Mouse (Mus musculus) left cerebral cortex, adult 18-20 months (tissue): ENCODE results near the gene Chchd2. TPM values are rescaled to one million over a fixed set of nuclear protein-coding genes. Genes with fewer than 3 reads are reported as not detected.

Source experiments
- DNase-seq, 2 experiments: peaks; one replicate each; pipeline ENCODE4 v3.0.0; 2021 to 2022; ENCODE audit warnings: low spot score in 2 of 2, mixed read lengths in 1 of 2
- total RNA-seq, 2 experiments: library from RNA; stranded (reverse); gene quantifications; 2 replicates each; pipeline ENCODE4 v1.2.3; 2021

Gene Chchd2
- total RNA-seq, 2 experiments from 2014 or later, result 475 to 476 TPM

DNA sequence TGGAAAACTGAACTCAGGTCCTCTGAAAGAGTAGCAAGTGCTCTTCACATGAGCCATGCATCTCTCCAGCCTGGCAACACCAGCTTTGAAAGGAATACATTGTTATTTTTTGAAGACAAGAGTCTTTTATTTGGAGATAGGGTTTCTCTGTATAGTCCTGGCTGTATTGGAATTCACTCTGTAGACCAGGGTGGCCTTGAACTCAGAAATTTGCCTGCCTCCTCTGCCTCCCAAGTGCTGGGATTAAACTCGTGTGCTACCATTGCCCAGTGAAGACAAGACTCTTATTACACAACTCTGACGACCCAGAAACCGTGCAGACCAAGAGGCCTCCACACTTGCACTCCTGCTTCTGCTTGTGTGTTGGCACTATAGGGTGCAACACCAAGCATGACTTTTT lies 7.4 kb downstream of the Chchd2 start:
- DNase-seq, result no peak

DNA sequence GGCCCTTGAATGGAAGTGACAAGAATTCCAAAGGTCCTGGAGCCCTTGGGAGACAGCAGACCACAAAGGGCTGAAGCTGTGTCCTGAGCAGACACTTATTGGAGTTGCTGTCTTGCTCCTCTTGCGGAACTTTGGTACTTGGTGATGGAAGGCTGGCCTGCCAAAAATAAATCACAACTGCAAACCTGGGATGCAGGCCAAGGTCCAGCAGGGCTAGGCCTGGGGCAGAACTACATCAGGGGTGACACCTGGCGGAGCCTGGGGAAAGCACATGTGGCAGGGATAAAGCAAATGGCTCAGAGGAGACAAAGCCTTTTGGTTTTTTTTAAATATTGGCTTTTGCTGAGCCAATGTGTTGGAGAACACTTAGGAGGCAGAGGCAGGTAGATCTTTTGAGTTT lies 8.3 kb downstream of the Chchd2 start:
- DNase-seq, result peak in 1 of 2 experiments; percentile 20

DNA sequence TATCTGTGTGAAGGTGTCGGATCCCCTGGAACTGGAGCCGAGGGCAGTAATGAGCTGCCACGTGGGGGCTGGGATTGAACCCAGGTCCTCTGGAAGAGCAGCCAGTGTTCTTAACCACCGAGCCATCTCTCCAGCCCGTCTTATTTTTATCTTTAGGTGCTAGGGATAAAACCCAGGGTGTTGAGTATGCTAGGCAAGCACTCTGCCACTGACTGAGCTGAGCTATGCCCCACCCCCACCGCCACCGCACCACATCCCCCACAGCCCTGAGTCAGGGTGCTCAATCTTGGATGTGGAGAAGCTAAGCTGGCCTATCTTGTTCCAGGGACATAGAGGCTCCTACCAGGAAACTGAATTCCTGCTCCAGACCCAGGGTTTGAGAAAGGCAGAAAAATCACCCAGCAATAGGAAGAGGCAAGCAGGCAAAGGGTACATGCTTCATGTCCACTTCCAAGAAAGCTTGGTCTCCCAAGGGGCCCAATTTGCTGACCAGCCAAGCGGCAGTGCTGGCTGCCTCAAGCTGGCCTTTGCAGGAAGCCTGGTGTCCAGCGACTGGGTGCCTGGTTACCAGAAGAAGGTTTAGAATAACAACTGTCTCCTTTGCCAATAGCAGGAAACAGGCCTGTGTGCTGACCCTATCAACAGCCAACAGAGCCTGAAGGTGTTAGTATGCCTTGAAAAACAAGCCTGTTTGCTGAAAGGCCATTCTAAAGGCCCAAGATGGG lies 9.4 kb downstream of the Chchd2 start:
- no peak for DNase-seq

DNA sequence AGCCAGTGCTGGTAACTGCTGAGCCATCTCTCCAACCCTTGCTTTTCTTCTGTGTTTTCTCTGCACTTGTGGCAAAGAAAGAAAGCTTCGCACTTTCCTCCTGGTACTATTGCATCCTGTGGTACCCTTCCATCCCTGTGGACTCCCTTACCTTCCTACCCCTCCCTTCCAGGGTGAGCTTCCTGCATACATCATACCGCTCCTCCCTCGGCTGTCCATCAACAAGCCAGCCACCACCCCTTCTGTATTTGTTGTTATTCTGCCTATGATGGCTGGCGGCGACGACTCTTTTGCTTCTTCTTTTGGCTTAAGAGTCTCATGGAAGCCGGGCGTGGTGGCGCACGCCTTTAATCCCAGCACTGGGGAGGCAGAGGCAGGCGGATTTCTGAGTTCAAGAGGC lies 12.2 kb downstream of the Chchd2 start:
- no peak for DNase-seq

DNA sequence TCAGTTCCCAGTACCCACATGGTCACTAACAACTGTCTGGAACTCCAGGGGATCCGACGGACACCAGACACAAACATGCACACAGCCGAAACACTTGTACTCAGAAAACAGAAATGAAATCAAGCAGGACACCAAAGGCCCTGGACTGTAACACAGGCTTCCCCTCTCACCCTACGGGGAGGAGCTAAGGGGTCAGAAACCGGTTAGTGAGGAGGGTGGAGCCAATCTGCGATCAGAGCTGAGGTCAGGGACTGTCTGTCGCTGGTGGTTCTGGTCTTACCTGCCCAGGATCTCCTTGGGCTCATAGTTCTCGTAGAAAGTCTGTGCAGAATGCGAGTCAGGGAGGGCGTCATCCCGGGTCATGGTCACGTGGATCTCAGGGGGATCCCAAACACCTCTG lies 13.3 kb downstream of the Chchd2 start:
- DNase-seq, result no peak

DNA sequence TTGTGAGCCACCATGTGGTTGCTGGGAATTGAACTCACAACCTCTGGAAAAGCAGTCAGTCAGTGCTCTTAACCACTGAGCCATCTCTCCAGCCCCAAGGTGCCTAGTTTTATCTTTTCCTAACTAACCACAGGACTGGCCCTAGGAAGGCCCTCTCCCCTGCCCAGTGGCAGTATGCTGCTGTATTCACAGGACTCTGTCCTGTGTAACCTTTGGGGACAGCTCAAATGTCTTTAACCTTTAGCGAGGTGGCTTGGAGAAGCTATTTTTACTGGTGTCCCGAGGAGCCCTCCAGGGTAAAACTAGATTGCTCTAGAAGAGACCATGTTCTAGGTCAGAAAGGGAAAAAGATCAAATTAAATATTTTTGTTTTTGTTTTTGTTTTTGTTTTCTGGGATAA lies 16.0 kb downstream of the Chchd2 start:
- DNase-seq, result no peak

DNA sequence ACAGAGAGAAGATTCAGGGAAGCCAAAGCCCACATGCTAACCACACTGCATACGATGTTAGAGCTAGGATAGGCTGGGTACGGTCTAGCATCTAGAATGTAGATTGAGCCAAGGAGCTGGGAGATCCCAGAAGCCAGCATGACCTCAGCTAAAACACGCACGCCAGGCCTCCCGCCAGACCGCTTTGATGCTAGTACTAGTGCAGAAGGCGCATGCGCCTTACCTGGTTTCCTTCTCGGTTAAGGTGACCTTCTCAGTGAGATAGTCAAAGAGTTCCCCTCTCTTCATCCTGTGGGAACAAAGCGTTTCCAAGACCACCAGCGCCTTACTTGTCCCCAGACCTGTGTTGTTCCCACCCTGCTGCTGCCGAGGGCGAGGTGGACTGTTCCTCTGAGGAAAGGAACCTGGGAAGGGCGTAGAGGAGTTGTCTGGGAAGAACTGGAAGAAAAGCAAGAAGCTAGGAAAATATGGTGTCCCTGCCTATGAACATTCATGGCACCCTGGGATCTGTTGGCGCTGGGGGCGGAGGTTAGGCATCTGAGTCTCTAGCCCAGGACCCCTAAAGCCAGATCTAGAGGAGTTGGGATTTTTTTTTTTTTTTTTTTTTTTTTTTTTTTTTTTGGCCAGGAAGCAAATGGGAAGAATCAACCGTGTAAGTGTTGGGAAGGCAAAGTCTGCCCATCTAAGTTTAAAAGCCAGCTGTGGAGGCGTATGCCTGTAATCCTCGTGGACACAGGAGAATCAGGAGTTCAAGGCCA lies 17.9 kb downstream of the Chchd2 start:
- DNase-seq, result no peak

DNA sequence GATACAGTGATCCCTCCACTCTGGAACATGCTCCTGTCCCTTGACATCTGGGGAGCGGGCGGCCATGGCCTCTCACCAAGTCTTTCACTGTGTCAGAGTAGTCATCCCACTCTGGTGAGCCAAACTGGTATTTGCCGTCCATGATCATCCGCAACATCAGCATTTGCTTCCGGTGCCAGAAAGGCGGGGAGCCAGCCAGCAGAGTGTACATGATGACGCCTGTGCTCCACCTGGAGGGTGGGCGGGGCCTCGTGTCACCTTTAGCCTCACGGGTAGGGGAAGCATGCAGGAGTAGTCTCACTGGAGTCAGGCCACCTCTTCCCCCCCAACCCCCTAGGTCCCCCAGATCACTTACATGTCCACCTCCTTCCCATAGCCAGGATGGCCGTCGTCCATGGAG lies 21.4 kb downstream of the Chchd2 start:
- no peak for DNase-seq

DNA sequence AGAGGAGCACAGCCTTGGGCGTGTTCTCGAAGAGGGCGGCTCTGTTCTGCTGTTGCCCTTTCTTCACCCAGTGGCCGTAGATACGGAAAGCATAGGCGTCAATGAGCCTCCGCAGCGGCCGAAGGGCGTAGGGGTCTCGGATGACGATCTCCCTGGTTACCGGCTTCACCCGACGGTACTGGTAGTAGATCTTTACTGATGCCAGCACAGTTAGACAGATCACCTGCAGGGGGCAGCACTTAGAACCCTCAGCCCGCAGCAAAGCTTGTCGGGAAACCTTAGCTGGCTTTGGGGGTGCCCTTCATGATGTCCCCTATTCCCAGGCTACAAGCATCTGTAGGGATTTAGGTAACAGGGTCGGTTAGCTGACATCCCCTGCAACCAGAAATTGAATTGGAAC lies 22.8 kb downstream of the Chchd2 start:
- peak; percentile 27 to 39 for DNase-seq

DNA sequence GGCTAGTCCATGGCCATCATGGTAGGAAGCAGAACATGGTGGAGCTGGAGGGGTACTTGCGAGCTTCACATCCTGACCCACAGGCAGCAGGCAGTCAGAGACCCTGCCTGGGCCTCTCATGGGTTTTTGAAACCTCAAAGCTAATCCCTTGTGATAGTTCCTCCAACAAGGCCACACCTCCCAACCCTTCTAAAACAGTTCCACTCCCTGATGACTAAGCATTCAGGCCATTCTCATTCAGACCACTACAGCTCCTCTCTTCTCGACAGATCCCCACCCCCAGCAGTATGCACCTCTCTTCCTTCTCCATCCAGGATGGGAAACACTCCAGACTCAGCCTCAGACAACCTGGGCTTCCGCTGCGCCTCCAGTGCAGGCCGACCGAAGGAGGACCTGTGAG lies 24.9 kb downstream of the Chchd2 start:
- DNase-seq, result no peak

DNA sequence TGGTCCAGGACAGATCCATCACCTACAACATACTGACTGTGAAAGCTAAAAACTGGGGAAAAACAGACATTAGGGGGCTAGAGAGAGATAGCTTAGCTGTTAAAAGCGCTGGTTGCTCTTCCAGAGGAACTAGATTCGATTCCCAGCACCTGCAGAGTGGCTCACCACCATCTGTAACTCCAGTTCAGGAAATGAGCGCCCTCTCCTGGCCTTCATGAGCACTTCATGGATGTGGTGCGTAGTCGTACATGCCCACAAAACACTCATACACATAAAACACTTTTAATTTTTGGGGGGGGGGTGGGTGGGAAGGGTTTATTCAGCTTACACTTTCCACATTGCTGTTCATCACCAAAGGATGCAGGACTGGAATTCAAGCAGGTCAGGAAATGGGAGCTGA lies 30.9 kb downstream of the Chchd2 start:
- DNase-seq, result no peak

DNA sequence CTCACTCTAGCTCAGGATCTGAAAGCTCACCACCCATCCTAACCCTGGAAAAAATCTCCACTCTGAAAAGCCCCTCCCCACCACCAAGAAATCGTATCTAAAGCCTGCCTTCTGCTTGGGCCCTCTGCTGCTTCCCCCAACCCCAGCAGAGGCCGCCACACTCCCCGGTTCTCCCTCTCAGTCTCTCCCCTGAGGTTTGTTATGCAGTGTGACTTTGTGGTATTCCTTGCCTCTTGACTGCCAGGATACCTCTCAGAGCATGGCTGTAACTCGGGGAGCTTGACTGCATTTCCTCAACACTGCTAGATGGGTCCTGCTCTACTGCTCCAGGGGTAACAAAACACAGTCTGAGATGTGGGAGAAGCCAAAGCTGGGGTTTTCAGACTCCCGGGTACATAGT lies 32.1 kb downstream of the Chchd2 start:
- DNase-seq, result no peak

DNA sequence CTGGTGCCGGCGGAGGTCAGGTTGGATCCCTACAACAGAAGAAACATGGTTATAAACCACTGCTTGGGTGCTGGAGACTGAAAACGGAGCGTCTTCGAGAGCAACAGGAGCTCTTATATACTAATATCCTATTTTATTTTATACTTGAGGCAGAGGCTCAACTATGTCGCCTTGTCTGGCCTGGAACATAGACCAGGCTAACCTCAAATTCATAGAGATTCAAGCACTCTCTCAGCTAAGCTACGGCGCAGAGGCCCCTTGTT lies 39.8 kb downstream of the Chchd2 start:
- no peak for DNase-seq

DNA sequence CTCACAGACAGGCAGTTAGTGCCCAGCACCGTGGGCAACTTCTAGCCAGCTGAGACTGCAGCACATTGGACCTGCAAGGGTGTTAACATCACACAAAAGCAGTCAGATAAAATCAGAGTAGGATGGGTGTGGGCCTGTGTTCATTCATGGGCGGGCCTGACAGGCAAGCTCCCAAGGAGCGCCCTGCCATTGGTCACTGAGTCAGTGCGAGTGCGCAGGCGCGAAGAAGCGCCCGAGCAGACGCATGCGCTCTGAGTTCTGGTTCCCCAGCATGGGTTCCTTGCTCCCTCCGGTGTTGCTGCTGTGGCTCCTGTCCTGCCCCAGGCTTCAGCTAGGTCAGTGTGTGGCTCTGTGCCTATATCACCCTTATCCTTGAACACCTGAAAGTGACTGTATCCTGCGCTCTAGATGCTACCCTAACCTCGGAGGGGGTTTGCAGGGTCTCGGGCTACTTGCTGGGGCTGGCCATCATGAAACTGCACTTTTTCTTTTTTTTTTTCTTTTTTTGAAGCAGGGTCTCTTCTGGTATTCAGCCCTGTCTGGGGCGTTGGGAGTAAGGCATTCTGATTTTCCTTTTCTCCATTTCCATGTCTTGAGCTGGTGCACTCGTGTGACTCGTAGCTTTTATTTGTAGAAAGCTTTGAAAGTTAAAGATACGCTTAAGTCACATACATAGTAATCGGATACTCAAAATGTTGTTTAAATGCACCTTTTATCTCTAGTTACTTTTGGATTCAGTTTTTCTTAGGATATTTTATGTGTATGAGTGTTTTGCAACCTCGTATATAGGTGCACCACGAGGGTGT lies 40.3 kb downstream of the Chchd2 start, which contains the start of gene Sumf2:
Sumf2 (plus strand) TSS at position 235 of the 806 bp plus-strand sequence.
- peak; percentile 94 to 97 for DNase-seq

DNA sequence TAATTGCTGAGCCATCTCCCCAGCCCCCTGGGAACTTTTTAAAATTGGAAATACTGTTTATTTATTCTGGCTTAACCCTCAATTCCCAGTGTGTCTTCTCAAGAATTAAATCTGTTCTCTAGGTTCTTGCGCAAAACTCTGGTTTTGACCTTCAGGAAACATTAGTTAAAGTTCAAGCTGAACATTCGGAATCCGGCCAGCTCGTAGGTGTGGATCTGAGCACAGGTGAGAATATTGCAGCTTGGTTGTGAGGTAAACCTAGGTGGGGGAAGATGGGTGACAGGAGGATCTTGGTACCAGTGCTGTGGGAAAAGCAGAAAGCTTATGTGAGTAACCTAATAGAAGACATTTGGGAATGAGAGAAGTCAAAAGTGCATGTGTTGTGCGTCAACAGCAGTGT lies 42.4 kb downstream of the Chchd2 start:
- no peak for DNase-seq

Other genes starting within 250 kb of the Chchd2 start
- 1 to 10 TPM; 6.2 to 7.2 TPM for gene Zfp11, start 217.4 kb downstream of the Chchd2 start, total RNA-seq
- not detected for gene Sept14, start 179.0 kb downstream of the Chchd2 start, total RNA-seq
- gene Mrps17, start 172.0 kb downstream of the Chchd2 start, total RNA-seq, result 10 to 100 TPM; 72.8 to 81.5 TPM
- 10 to 100 TPM; 77.7 to 81.8 TPM for gene Nipsnap2, start 162.4 kb downstream of the Chchd2 start, total RNA-seq
- gene Psph, start 100.0 kb downstream of the Chchd2 start, total RNA-seq, result 10 to 100 TPM; 21.5 to 21.6 TPM
- 10 to 100 TPM; 18.8 to 19.8 TPM for gene Sumf2, start 40.5 kb downstream of the Chchd2 start, total RNA-seq
- gene Zbed5, start 8.3 kb upstream of the Chchd2 start, total RNA-seq, result 1 to 10 TPM; 7.3 to 7.8 TPM
- 10 to 100 TPM; 11.0 to 16.6 TPM for gene Phkg1, start 11.1 kb upstream of the Chchd2 start, total RNA-seq
- gene Nupr1l, start 21.1 kb upstream of the Chchd2 start, total RNA-seq, result 1 to 10 TPM; 1.9 to 2.3 TPM
- gene Vkorc1l1, start 54.5 kb upstream of the Chchd2 start, total RNA-seq, result 10 to 100 TPM; 44.9 to 50.8 TPM
- 10 to 100 TPM; 10.6 to 12.7 TPM for gene Gusb, start 115.6 kb upstream of the Chchd2 start, total RNA-seq
- gene Asl, start 141.8 kb upstream of the Chchd2 start, total RNA-seq, result 10 to 100 TPM; 16.0 to 31.9 TPM
- 10 to 100 TPM; 30.4 to 32.7 TPM for gene Crcp, start 141.8 kb upstream of the Chchd2 start, total RNA-seq
- gene Tpst1, start 185.9 kb upstream of the Chchd2 start, total RNA-seq, result 10 to 100 TPM; 34.3 to 34.6 TPM